Mouse (Mus musculus): Measurements from ENCODE around the gene Hkdc1.
A peak's percentile ranks its signal among the peaks of the same experiment; 100 is the strongest.
"Not testable (repeated sequence)": the region's sequence is repeated elsewhere in the genome, so short reads cannot be mapped to it uniquely, and the experiment has no call there.

The Hkdc1 gene

GRCm38 (mm10) chr10:62422255-62422654 is at the start of gene Hkdc1:
Gene Hkdc1 (minus strand): TSS chr10:62422491.
- DNase-seq: no peak

GRCm38 (mm10) chr10:62471105-62471504 is 48.8 kb upstream of the Hkdc1 start:
- no peak for DNase-seq

- no peak for DNase-seq
Observed at GRCm38 (mm10) chr10:62469736-62470135, 47.4 kb upstream of the Hkdc1 start.

- DNase-seq: no peak
Observed at GRCm38 (mm10) chr10:62461321-62461720, 39.0 kb upstream of the Hkdc1 start.

GRCm38 (mm10) chr10:62452001-62452400 is 29.7 kb upstream of the Hkdc1 start:
- not testable (repeated sequence) for DNase-seq

- no peak for DNase-seq
Observed at GRCm38 (mm10) chr10:62450280-62450640, 28.0 kb upstream of the Hkdc1 start.

GRCm38 (mm10) chr10:62449364-62450279 is 27.3 kb upstream of the Hkdc1 start, which contains the start of the genes 4930507D05Rik and Supv3l1:
Gene 4930507D05Rik (plus strand): TSS chr10:62449489.
Gene Supv3l1 (minus strand): TSS chr10:62449738.
- DNase-seq: peak; percentile 97 to 98

GRCm38 (mm10) chr10:62430427-62430826 is 8.1 kb upstream of the Hkdc1 start:
- DNase-seq: no peak

GRCm38 (mm10) chr10:62425081-62425871 is 3.0 kb upstream of the Hkdc1 start:
- no peak for DNase-seq

GRCm38 (mm10) chr10:62421127-62421526 is 1.2 kb downstream of the Hkdc1 start:
- DNase-seq: no peak

GRCm38 (mm10) chr10:62420399-62420798 is 1.9 kb downstream of the Hkdc1 start:
- no peak for DNase-seq

- DNase-seq: no peak
Observed at GRCm38 (mm10) chr10:62419422-62419821, 2.9 kb downstream of the Hkdc1 start.

- DNase-seq: no peak
Observed at GRCm38 (mm10) chr10:62418831-62419356, 3.4 kb downstream of the Hkdc1 start.

- no peak for DNase-seq
Observed at GRCm38 (mm10) chr10:62413606-62413982, 8.7 kb downstream of the Hkdc1 start.

GRCm38 (mm10) chr10:62412906-62413605 is 9.2 kb downstream of the Hkdc1 start:
- peak in 1 of 2 experiments; percentile 62 for DNase-seq

GRCm38 (mm10) chr10:62411431-62412410 is 10.6 kb downstream of the Hkdc1 start:
- DNase-seq: peak; percentile 64 to 73

- DNase-seq: peak; percentile 87 to 88
Observed at GRCm38 (mm10) chr10:62410943-62411342, 11.3 kb downstream of the Hkdc1 start.

GRCm38 (mm10) chr10:62404901-62405300 is 17.4 kb downstream of the Hkdc1 start:
- DNase-seq: no peak

- peak; percentile 77 to 85 for DNase-seq
Observed at GRCm38 (mm10) chr10:62401641-62402111, 20.6 kb downstream of the Hkdc1 start.

GRCm38 (mm10) chr10:62383011-62383410 is 39.3 kb downstream of the Hkdc1 start:
- DNase-seq: no peak

GRCm38 (mm10) chr10:62380936-62381335 is 41.4 kb downstream of the Hkdc1 start:
- DNase-seq: peak; percentile 24 to 28
